Mouse (Mus musculus) hindbrain, embryonic 13.5 days (tissue): ENCODE measurements around the gene Tuba3b. TPM values are rescaled to one million over a fixed set of nuclear protein-coding genes. Genes with fewer than 3 reads are reported as not detected.

Experiments used
- ATAC-seq: fragments of 200-750 bp; cut with Nextera tagmentation; 2 replicates; pipeline ENCODE4 v1.8.0; 2017; ENCODE audit warnings: moderate TSS enrichment; ENCODE audit not compliant: low FRiP score
- H3K27ac ChIP-seq: fragments of 300-500 bp; sonication (generic); 2 replicates; pipeline ENCODE4 v1.5.1; 2015; ENCODE audit warnings: inconsistent platforms, mild to moderate bottlenecking, moderate library complexity
- H3K27me3 ChIP-seq: fragments of 300-500 bp; sonication (generic); 2 replicates; pipeline ENCODE4 v1.6.1; 2015; ENCODE audit warnings: mild to moderate bottlenecking, inconsistent platforms
- H3K36me3 ChIP-seq: fragments of 300-500 bp; sonication (generic); 2 replicates; pipeline ENCODE4 v1.6.1; 2015; ENCODE audit warnings: mild to moderate bottlenecking, inconsistent platforms
- H3K4me1 ChIP-seq: fragments of 300-500 bp; sonication (generic); replicated peaks from 2 replicates; pipeline ENCODE4 v1.6.1; 2015; ENCODE audit warnings: inconsistent platforms
- H3K4me2 ChIP-seq: fragments of 300-500 bp; sonication (generic); 2 replicates; pipeline ENCODE4 v1.6.1; 2015; ENCODE audit warnings: inconsistent platforms, mild to moderate bottlenecking, moderate library complexity
- H3K4me3 ChIP-seq: fragments of 300-500 bp; sonication (generic); 2 replicates; pipeline ENCODE4 v1.5.1; 2015; ENCODE audit warnings: mild to moderate bottlenecking, inconsistent platforms
- H3K9ac ChIP-seq: fragments of 300-500 bp; sonication (generic); 2 replicates; pipeline ENCODE4 v1.6.1; 2015; ENCODE audit warnings: mild to moderate bottlenecking, inconsistent platforms
- H3K9me3 ChIP-seq: fragments of 300-500 bp; sonication (generic); 2 replicates; pipeline ENCODE4 v1.6.1; 2016; ENCODE audit warnings: inconsistent platforms
- WGBS: fragments of 180-500 bp; shearing (Covaris S2); methylation state at CpG from one replicate; pipeline ENCODE4 v1.1.7; 2015; 5-methylcytosine and 5-hydroxymethylcytosine counted together
- polyA plus RNA-seq: library from polyadenylated mRNA; unstranded; fragments of >200 nt; fragmentation: Nextera tagmentation; extraction: Ambion mirVana; gene quantifications from 2 replicates; pipeline ENCODE4 v1.2.1, GENCODE M21; 2015

Tuba3b gene
- not detected in 2 replicates for polyA plus RNA-seq

DNA sequence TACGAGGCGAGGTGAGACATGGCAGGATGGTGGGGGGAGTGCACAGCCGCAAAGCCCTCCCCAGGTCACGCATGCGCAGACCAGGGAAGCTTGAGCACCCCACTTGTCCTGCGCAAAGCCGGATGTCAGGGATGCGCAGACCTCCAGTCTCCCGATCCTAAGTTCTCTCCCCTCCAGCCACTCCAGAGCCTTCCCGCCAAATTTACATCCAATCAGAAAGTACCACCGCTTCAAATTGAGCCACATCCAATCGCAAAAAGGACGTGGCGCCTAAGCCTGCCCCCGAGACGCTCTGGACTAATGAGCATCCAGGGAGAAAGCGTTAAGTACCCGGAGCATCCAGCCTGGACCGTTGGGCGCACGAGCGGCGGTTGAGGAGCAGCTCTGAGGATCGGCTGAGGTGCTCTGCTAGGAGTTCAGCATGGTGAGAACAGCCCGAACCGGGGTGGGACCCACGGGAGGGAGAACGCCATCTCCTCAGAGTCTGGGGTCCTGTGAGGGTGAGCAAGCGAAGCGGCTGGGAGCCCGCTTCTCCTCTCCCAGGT, at the start of gene Tuba3b:
Gene Tuba3b, plus strand, starts transcription at position 92 of the 545 bp plus-strand sequence.
- H3K4me3 ChIP-seq, result no peak within 1 kb of the TSS
- H3K9ac ChIP-seq, result no peak within 1 kb of the TSS
- no peaks in the 10 kb centered on the region for H3K4me1 ChIP-seq
- ATAC-seq, result no peak
- no peaks in the 10 kb centered on the region for H3K27me3 ChIP-seq
- no peak within 1 kb of the TSS for H3K27ac ChIP-seq
- H3K4me2 ChIP-seq, result no peak within 1 kb of the TSS
- no peaks in the 10 kb centered on the region for H3K9me3 ChIP-seq
- 96% methylated on average over 31 of the region's 31 CpGs for WGBS
- no peaks in the 10 kb centered on the region for H3K36me3 ChIP-seq

- Histone ChIP-seq H3K4me1 (peaks cover 9% of the 10 kb centered on the region), H3K9ac (no peak overlapping the region), H3K4me3 (no peak overlapping the region), H3K4me2 (no peak overlapping the region), H3K36me3 (no peaks in the 10 kb centered on the region), H3K9me3 (no peaks in the 10 kb centered on the region), H3K27ac (no peak overlapping the region), H3K27me3 (no peaks in the 10 kb centered on the region)
- no peak for ATAC-seq
- WGBS, result 75% methylated on average over 8 of the region's 8 CpGs
Observed at GRCm38 (mm10) chr6:145567296-145567695, 48.3 kb upstream of the Tuba3b start.

DNA sequence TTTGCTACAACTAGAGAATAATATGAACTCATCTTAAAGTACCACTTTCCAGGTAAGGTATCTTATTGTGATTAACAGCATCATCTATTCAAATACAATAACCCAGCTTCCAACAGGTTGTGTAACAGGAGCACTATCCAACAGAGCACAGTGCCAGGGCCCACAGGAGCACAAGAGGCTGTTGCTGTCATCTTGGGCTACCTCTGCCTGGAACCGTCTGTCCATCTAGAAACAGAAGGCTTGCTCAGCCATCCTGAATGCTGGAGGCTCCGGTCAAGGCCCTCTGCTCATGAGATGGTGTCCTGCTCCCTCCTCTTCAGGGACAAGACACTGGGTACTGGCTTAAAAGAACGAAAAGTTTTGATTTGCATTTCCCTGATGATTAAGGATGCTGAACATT, 47.7 kb upstream of the Tuba3b start:
- Histone ChIP-seq H3K4me2 (no peak overlapping the region), H3K27me3 (no peaks in the 10 kb centered on the region), H3K4me3 (no peak overlapping the region), H3K36me3 (no peaks in the 10 kb centered on the region), H3K4me1 (peaks cover 9% of the 10 kb centered on the region), H3K9me3 (no peaks in the 10 kb centered on the region), H3K27ac (no peak overlapping the region), H3K9ac (no peak overlapping the region)
- ATAC-seq, result no peak
- WGBS, result 89% methylated on average over 3 of the region's 3 CpGs

DNA sequence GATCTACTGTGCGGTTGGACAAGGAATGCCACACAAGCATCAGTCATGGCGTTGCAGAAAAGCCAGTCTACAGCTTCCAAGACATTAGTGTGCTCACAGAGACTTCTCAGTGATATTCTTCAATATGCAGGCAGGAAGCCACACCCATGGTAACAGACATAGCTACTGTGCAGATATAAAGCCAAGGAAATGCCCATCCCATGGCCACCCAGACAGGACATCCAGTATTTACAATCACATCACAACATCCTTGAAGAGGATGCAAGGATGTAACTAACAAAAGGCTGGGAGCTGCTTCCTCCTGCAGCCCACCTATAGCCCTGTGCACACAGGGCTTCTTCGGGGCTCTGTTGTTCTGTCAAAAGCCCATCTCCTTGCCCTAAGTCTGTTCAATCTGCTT, 46.9 kb upstream of the Tuba3b start:
- no peak for ATAC-seq
- Histone ChIP-seq H3K4me3 (no peak overlapping the region), H3K27ac (no peak overlapping the region), H3K36me3 (no peaks in the 10 kb centered on the region), H3K4me2 (no peak overlapping the region), H3K4me1 (peaks cover 9% of the 10 kb centered on the region), H3K9me3 (no peaks in the 10 kb centered on the region), H3K27me3 (no peaks in the 10 kb centered on the region), H3K9ac (no peak overlapping the region)
- 94% methylated on average over 3 of the region's 3 CpGs for WGBS

GRCm38 (mm10) chr6:145573250-145574013, 42.1 kb upstream of the Tuba3b start:
- Histone ChIP-seq H3K4me2 (no peak overlapping the region), H3K9me3 (no peaks in the 10 kb centered on the region), H3K9ac (no peak overlapping the region), H3K4me1 (peaks cover 6% of the 10 kb centered on the region), H3K27ac (no peak overlapping the region), H3K36me3 (no peaks in the 10 kb centered on the region), H3K27me3 (0 out of 2 replicates have a peak, but pooled peaks cover 2% of the 10 kb centered on the region), H3K4me3 (no peak overlapping the region)
- 90% methylated on average over 6 of the region's 6 CpGs for WGBS
- ATAC-seq, result no peak

DNA sequence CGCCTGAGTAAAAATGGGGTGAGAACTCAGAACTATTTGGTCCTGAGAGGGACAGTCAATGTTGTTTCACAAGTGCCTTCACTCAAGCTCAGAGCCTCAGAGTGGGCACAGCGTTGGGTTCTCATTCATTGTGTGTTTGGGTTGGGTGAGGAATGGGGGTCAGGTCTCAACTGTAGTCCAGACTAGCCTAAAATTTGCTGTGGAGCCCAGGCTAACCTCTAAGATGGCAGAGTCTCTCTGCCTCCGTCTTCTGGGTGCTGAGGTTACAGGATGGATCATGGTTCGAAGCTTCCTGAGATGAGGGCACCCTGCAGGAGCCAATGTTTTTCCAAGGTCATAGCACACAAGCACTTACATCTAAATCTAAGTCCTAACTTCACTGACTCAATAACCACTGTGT, 38.8 kb upstream of the Tuba3b start:
- no peak for ATAC-seq
- no peaks in the 10 kb centered on the region for H3K36me3 ChIP-seq
- H3K9ac ChIP-seq, result no peak overlapping the region
- 0 out of 2 replicates have a peak, but pooled peaks cover 2% of the 10 kb centered on the region for H3K27me3 ChIP-seq
- H3K4me1 ChIP-seq, result peaks cover 19% of the 10 kb centered on the region
- no peaks in the 10 kb centered on the region for H3K9me3 ChIP-seq
- 93% methylated on average over 4 of the region's 4 CpGs for WGBS
- H3K4me3 ChIP-seq, result no peak overlapping the region
- no peak overlapping the region for H3K4me2 ChIP-seq
- H3K27ac ChIP-seq, result no peak overlapping the region

DNA sequence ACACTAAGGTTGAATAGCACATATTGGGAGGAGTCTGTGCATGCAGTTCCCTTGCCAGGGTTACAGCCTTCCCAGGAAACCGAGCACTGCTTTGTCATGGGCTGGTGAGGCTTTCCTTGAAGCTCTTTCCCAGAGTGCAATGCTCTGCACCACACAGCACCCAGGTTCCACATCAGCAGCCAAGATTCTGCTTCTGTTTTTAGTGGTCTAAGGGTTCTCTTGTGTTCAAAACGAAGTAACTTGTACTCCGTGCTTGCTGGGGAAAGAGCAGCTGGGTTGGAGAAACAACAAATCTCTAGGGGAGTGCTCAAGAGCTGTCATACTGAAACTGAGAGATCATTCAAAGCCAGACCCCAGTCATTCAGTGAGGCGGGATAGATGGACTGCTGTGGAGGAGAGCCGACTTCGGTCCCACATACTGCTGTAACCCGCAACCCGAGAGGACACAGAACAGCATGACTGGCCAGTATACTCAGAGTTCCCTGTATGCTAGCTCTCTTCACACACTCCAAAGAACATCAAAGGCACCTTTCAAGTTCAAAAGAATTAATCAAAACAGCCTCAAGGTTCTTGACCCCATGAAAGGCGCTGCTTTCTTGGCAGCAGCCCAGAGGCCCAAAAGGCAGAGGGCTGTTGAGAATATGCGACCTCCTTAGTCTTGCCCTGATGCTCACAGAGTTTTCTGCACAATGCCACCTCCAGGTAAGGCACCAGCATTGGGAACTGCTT, 36.9 kb upstream of the Tuba3b start:
- no peak overlapping the region for H3K4me2 ChIP-seq
- 0 out of 2 replicates have a peak, but pooled peaks cover 2% of the 10 kb centered on the region for H3K27me3 ChIP-seq
- H3K4me3 ChIP-seq, result no peak overlapping the region
- no peaks in the 10 kb centered on the region for H3K9me3 ChIP-seq
- 35% methylated on average over 10 of the region's 10 CpGs for WGBS
- ATAC-seq, result no peak
- H3K9ac ChIP-seq, result no peak overlapping the region
- peaks cover 24% of the 10 kb centered on the region for H3K4me1 ChIP-seq
- H3K27ac ChIP-seq, result peak overlapping the region; percentile 37
- no peaks in the 10 kb centered on the region for H3K36me3 ChIP-seq

DNA sequence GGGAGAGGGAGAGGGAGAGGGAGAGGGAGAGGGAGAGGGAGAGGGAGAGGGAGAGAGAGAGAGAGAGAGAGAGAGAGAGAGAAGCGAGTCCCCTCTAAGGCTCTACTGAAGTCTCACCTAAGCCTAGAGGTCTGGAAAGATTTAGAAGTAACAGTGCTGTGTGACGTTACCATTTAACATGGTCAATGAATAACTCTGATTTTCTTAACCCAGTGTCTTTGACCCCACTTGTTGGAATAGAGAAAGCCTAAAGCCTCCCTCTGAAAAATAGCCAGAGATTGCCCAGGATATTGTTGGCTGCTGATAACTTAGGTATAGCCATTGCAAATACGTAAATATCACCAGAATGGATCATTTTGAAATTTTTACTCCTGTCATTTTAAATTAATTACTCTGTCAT, 35.8 kb upstream of the Tuba3b start:
- H3K27me3 ChIP-seq, result 0 out of 2 replicates have a peak, but pooled peaks cover 2% of the 10 kb centered on the region
- 85% methylated on average over 3 of the region's 3 CpGs for WGBS
- no peak overlapping the region for H3K9ac ChIP-seq
- H3K9me3 ChIP-seq, result no peaks in the 10 kb centered on the region
- no peak overlapping the region for H3K4me3 ChIP-seq
- no peak overlapping the region for H3K27ac ChIP-seq
- no peak for ATAC-seq
- no peaks in the 10 kb centered on the region for H3K36me3 ChIP-seq
- peaks cover 24% of the 10 kb centered on the region for H3K4me1 ChIP-seq
- no peak overlapping the region for H3K4me2 ChIP-seq

- H3K27me3 ChIP-seq, result 0 out of 2 replicates have a peak, but pooled peaks cover 2% of the 10 kb centered on the region
- H3K36me3 ChIP-seq, result no peaks in the 10 kb centered on the region
- ATAC-seq, result no peak
- H3K9me3 ChIP-seq, result no peaks in the 10 kb centered on the region
- no peak overlapping the region for H3K4me2 ChIP-seq
- no peak overlapping the region for H3K4me3 ChIP-seq
- H3K9ac ChIP-seq, result no peak overlapping the region
- WGBS, result 70% methylated on average over 10 of the region's 10 CpGs
- peak overlapping the region; percentile 12; the same call in 1 of the 2 replicates for H3K27ac ChIP-seq
- H3K4me1 ChIP-seq, result peaks cover 36% of the 10 kb centered on the region
Observed at GRCm38 (mm10) chr6:145581366-145582170, 34.0 kb upstream of the Tuba3b start.

- WGBS, result 56% methylated on average over 21 of the region's 21 CpGs
- Histone ChIP-seq H3K27ac (peak overlapping the region; percentile 77), H3K4me1 (peaks cover 23% of the 10 kb centered on the region), H3K9ac (no peak overlapping the region), H3K9me3 (no peaks in the 10 kb centered on the region), H3K4me2 (peak overlapping the region; percentile 25), H3K4me3 (no peak overlapping the region), H3K36me3 (no peaks in the 10 kb centered on the region), H3K27me3 (no peaks in the 10 kb centered on the region)
- ATAC-seq, result peak; percentile 83
Observed at GRCm38 (mm10) chr6:145585052-145585973, 30.2 kb upstream of the Tuba3b start.
